Mouse (Mus musculus): ENCODE measurements around the gene Tbc1d19. TPM values are rescaled to one million over a fixed set of nuclear protein-coding genes. Genes with fewer than 3 reads are reported as not detected.

The Tbc1d19 gene
- polyA plus RNA-seq, 1 experiment from 2014 or later = 55.3 TPM

GRCm38 (mm10) chr5:53852574-53852973, 43.2 kb downstream of the Tbc1d19 start:
- Histone ChIP-seq H3K9ac (no peak overlapping the region), H3K36me3 (peaks cover 16% of the 10 kb centered on the region; the same call in 1 of the 2 replicates), H3K4me3 (no peak overlapping the region), H3K27ac (no peak overlapping the region), H3K4me2 (replicated peaks) (no peak overlapping the region), H3K27me3 (no peaks in the 10 kb centered on the region), H3K4me1 (no peaks in the 10 kb centered on the region), H3K9me3 (no peaks in the 10 kb centered on the region)
- WGBS = 86% methylated on average over 5 of the region's 5 CpGs
- no peak for ATAC-seq (ENCODE audit: insufficient number of reproducible peaks, insufficient read depth, low FRiP score, low TSS enrichment)

- Histone ChIP-seq H3K4me3 (no peak overlapping the region), H3K27me3 (no peaks in the 10 kb centered on the region), H3K4me1 (no peaks in the 10 kb centered on the region), H3K9me3 (no peaks in the 10 kb centered on the region), H3K27ac (no peak overlapping the region), H3K9ac (no peak overlapping the region), H3K4me2 (replicated peaks) (no peak overlapping the region), H3K36me3 (peaks cover 12% of the 10 kb centered on the region)
- 80% methylated on average over 6 of the region's 6 CpGs for WGBS
- no peak for ATAC-seq (ENCODE audit: insufficient number of reproducible peaks, insufficient read depth, low FRiP score, low TSS enrichment)
These were observed 45.2 kb downstream of the Tbc1d19 start for GRCm38 (mm10) chr5:53854561-53854960.

- H3K4me1 ChIP-seq = no peaks in the 10 kb centered on the region
- no peaks in the 10 kb centered on the region for H3K27me3 ChIP-seq
- no peak overlapping the region for H3K27ac ChIP-seq
- no peak overlapping the region for H3K4me2 ChIP-seq (replicated peaks)
- H3K9me3 ChIP-seq = no peaks in the 10 kb centered on the region
- no peak for ATAC-seq (ENCODE audit: insufficient number of reproducible peaks, insufficient read depth, low FRiP score, low TSS enrichment)
- no peak overlapping the region for H3K9ac ChIP-seq
- WGBS = 84% methylated on average over 6 of the region's 6 CpGs
- peaks cover 9% of the 10 kb centered on the region for H3K36me3 ChIP-seq
- no peak overlapping the region for H3K4me3 ChIP-seq
These were observed 46.6 kb downstream of the Tbc1d19 start for GRCm38 (mm10) chr5:53856011-53856410.

GRCm38 (mm10) chr5:53865146-53865545, 55.7 kb downstream of the Tbc1d19 start:
- WGBS = 79% methylated on average over 5 of the region's 5 CpGs
- no peak for ATAC-seq (ENCODE audit: insufficient number of reproducible peaks, insufficient read depth, low FRiP score, low TSS enrichment)
- no peaks in the 10 kb centered on the region; the same call in 1 of the 2 replicates for H3K36me3 ChIP-seq

GRCm38 (mm10) chr5:53865991-53866390, 56.6 kb downstream of the Tbc1d19 start:
- H3K27ac ChIP-seq = no peak overlapping the region
- no peaks in the 10 kb centered on the region for H3K27me3 ChIP-seq
- H3K9me3 ChIP-seq = no peaks in the 10 kb centered on the region
- H3K36me3 ChIP-seq = no peaks in the 10 kb centered on the region; the same call in 1 of the 2 replicates
- no peak overlapping the region for H3K9ac ChIP-seq
- no peak overlapping the region for H3K4me3 ChIP-seq
- WGBS = 63% methylated on average over 6 of the region's 6 CpGs
- no peak overlapping the region for H3K4me2 ChIP-seq (replicated peaks)
- H3K4me1 ChIP-seq = no peaks in the 10 kb centered on the region
- no peak for ATAC-seq (ENCODE audit: insufficient number of reproducible peaks, insufficient read depth, low FRiP score, low TSS enrichment)

More at GRCm38 (mm10) chr5:53865146-53865545, 55.7 kb downstream of the Tbc1d19 start:
- Histone ChIP-seq H3K27me3 (no peaks in the 10 kb centered on the region), H3K9me3 (no peaks in the 10 kb centered on the region), H3K4me1 (no peaks in the 10 kb centered on the region), H3K4me3 (no peak overlapping the region), H3K27ac (no peak overlapping the region), H3K9ac (no peak overlapping the region), H3K4me2 (replicated peaks) (no peak overlapping the region)

- Histone ChIP-seq H3K9me3 (no peaks in the 10 kb centered on the region), H3K4me2 (replicated peaks) (no peak overlapping the region), H3K27me3 (no peaks in the 10 kb centered on the region), H3K4me3 (no peak overlapping the region), H3K27ac (no peak overlapping the region), H3K4me1 (no peaks in the 10 kb centered on the region), H3K36me3 (no peaks in the 10 kb centered on the region; the same call in 1 of the 2 replicates), H3K9ac (no peak overlapping the region)
- ATAC-seq (ENCODE audit: insufficient number of reproducible peaks, insufficient read depth, low FRiP score, low TSS enrichment) = no peak
- WGBS = 32% methylated on average over 6 of the region's 6 CpGs
These were observed 62.4 kb downstream of the Tbc1d19 start for GRCm38 (mm10) chr5:53871665-53872312.

GRCm38 (mm10) chr5:53874966-53875365, 65.6 kb downstream of the Tbc1d19 start:
- Histone ChIP-seq H3K27me3 (no peaks in the 10 kb centered on the region), H3K36me3 (no peaks in the 10 kb centered on the region), H3K4me1 (no peaks in the 10 kb centered on the region), H3K4me2 (replicated peaks) (no peak overlapping the region), H3K27ac (no peak overlapping the region), H3K9me3 (no peaks in the 10 kb centered on the region), H3K9ac (no peak overlapping the region), H3K4me3 (no peak overlapping the region)
- WGBS = 94% methylated on average over 3 of the region's 3 CpGs
- ATAC-seq (ENCODE audit: insufficient number of reproducible peaks, insufficient read depth, low FRiP score, low TSS enrichment) = no peak

GRCm38 (mm10) chr5:53880724-53881123, 71.3 kb downstream of the Tbc1d19 start:
- H3K27me3 ChIP-seq = no peaks in the 10 kb centered on the region
- H3K4me3 ChIP-seq = no peak overlapping the region
- H3K4me1 ChIP-seq = no peaks in the 10 kb centered on the region
- H3K9me3 ChIP-seq = no peaks in the 10 kb centered on the region
- no peak overlapping the region for H3K27ac ChIP-seq
- no peak overlapping the region for H3K9ac ChIP-seq
- 49% methylated on average over 4 of the region's 4 CpGs for WGBS
- no peak for ATAC-seq (ENCODE audit: insufficient number of reproducible peaks, insufficient read depth, low FRiP score, low TSS enrichment)
- no peak overlapping the region for H3K4me2 ChIP-seq (replicated peaks)
- no peaks in the 10 kb centered on the region for H3K36me3 ChIP-seq

- Histone ChIP-seq H3K9me3 (no peaks in the 10 kb centered on the region), H3K27ac (no peak overlapping the region), H3K4me1 (no peaks in the 10 kb centered on the region), H3K27me3 (no peaks in the 10 kb centered on the region), H3K4me3 (no peak overlapping the region), H3K9ac (no peak overlapping the region), H3K4me2 (replicated peaks) (no peak overlapping the region), H3K36me3 (no peaks in the 10 kb centered on the region)
- 91% methylated on average over 4 of the region's 4 CpGs for WGBS
- no peak for ATAC-seq (ENCODE audit: insufficient number of reproducible peaks, insufficient read depth, low FRiP score, low TSS enrichment)
These were observed 72.1 kb downstream of the Tbc1d19 start for GRCm38 (mm10) chr5:53881381-53881990.

- 51% methylated on average over 9 of the region's 9 CpGs for WGBS
- ATAC-seq (ENCODE audit: insufficient number of reproducible peaks, insufficient read depth, low FRiP score, low TSS enrichment) = no peak
- Histone ChIP-seq H3K9me3 (no peaks in the 10 kb centered on the region), H3K27me3 (no peaks in the 10 kb centered on the region), H3K4me2 (replicated peaks) (no peak overlapping the region), H3K27ac (no peak overlapping the region), H3K4me3 (no peak overlapping the region), H3K9ac (no peak overlapping the region), H3K4me1 (no peaks in the 10 kb centered on the region), H3K36me3 (peaks cover 10% of the 10 kb centered on the region; the same call in 1 of the 2 replicates)
These were observed 92.0 kb downstream of the Tbc1d19 start for GRCm38 (mm10) chr5:53901406-53901805.

- Histone ChIP-seq H3K36me3 (peaks cover 10% of the 10 kb centered on the region; the same call in 1 of the 2 replicates), H3K4me1 (no peaks in the 10 kb centered on the region), H3K9ac (no peak overlapping the region), H3K4me2 (replicated peaks) (no peak overlapping the region), H3K4me3 (no peak overlapping the region), H3K27me3 (no peaks in the 10 kb centered on the region), H3K27ac (no peak overlapping the region), H3K9me3 (no peaks in the 10 kb centered on the region)
- ATAC-seq (ENCODE audit: insufficient number of reproducible peaks, insufficient read depth, low FRiP score, low TSS enrichment) = no peak
- WGBS = 76% methylated on average over 3 of the region's 3 CpGs
These were observed 93.4 kb downstream of the Tbc1d19 start for GRCm38 (mm10) chr5:53902757-53903156.

GRCm38 (mm10) chr5:53909201-53909600, 99.8 kb downstream of the Tbc1d19 start:
- H3K36me3 ChIP-seq = no peaks in the 10 kb centered on the region
- H3K9me3 ChIP-seq = no peaks in the 10 kb centered on the region
- no peak overlapping the region for H3K4me2 ChIP-seq (replicated peaks)
- H3K4me3 ChIP-seq = no peak overlapping the region
- H3K9ac ChIP-seq = no peak overlapping the region
- H3K27me3 ChIP-seq = no peaks in the 10 kb centered on the region
- H3K4me1 ChIP-seq = no peaks in the 10 kb centered on the region
- WGBS = 92% methylated on average over 3 of the region's 3 CpGs
- no peak overlapping the region for H3K27ac ChIP-seq
- ATAC-seq (ENCODE audit: insufficient number of reproducible peaks, insufficient read depth, low FRiP score, low TSS enrichment) = no peak

All from embryonic facial prominence, embryonic 12.5 days (tissue).